Mouse (Mus musculus) bone marrow, adult 2 months (tissue): ENCODE measurements around the gene Fto.

Source experiments
- CTCF ChIP-seq: fragments of 200-500 bp; IDR thresholded peaks from 2 replicates; pipeline ENCODE4 v1.5.1; 2011; ENCODE audit warnings: low read length, control low read depth; ENCODE audit not compliant: control insufficient read depth, insufficient read depth
- POLR2A ChIP-seq: fragments of 200-500 bp; IDR thresholded peaks from 2 replicates; pipeline ENCODE4 v1.6.1; 2011; ENCODE audit warnings: low read depth, mild to moderate bottlenecking, control low read depth, low read length, borderline replicate concordance; ENCODE audit not compliant: control insufficient read depth

DNA sequence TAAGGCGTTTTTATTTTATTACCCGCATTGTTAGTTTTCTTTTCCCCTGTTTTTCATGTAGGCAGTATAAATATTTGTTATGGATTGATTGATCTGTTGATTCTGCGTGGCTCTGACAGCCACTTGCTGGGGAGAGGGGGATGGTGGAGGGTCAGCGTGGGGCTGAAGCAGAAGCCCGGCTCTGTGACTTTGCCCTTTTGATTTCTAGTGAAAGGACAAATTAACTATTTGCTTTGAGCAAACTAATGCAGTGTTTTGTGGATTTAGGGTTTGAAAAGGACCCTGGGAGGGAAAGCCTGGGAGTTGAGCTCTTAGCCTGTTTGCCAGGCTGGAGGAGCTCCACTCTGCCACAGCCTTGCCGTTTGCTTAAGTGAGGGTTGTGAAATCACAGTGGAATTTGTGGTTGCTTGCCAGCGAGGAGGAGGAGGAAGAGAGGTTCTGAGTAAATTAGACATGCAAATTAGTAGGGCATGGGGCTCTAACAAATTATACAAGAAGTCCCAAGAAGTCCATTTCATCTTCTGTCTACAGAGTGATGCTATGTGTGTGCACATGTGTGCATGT lies 68.3 kb downstream of the Fto start:
- TF ChIP-seq POLR2A: no peak
- TF ChIP-seq CTCF: no peak
